Mouse (Mus musculus) lung, postnatal 0 days (tissue): ENCODE results near the gene Lhx5. TPM values are rescaled to one million over a fixed set of nuclear protein-coding genes. Genes with fewer than 3 reads are reported as not detected.
A peak's percentile ranks its signal among the peaks of the same experiment; 100 is the strongest.

Source experiments
- ATAC-seq: fragments of 200-750 bp; cut with Nextera tagmentation; 2 replicates; pipeline ENCODE4 v1.8.0; 2017; ENCODE audit warnings: moderate library complexity
- DNase-seq: peaks from one replicate; pipeline ENCODE4 v3.0.0-alpha.2; 2016; ENCODE audit warnings: low spot score
- H3K27ac ChIP-seq: fragments of 300-500 bp; sonication (generic); 2 replicates; pipeline ENCODE4 v1.5.1; 2014; ENCODE audit warnings: antibody characterized with exemption, mild to moderate bottlenecking, low read length, mixed read lengths
- H3K27me3 ChIP-seq: fragments of 300-500 bp; sonication (generic); replicated peaks from 2 replicates; pipeline ENCODE4 v1.6.1; 2014; ENCODE audit warnings: low read length, mixed read lengths; ENCODE audit not compliant: insufficient read depth
- H3K36me3 ChIP-seq: fragments of 300-500 bp; sonication (generic); 2 replicates; pipeline ENCODE4 v1.6.1; 2014; ENCODE audit warnings: low read length, mixed read lengths; ENCODE audit not compliant: insufficient read depth
- H3K4me1 ChIP-seq: fragments of 300-500 bp; sonication (generic); 2 replicates; pipeline ENCODE4 v1.6.1; 2014; ENCODE audit warnings: antibody characterized with exemption, low read depth, low read length, mixed read lengths; ENCODE audit not compliant: insufficient read depth
- H3K4me2 ChIP-seq: fragments of 300-500 bp; sonication (generic); replicated peaks from 2 replicates; pipeline ENCODE4 v1.6.1; 2014; ENCODE audit warnings: low read depth, mild to moderate bottlenecking, low read length, moderate library complexity, mixed read lengths
- H3K4me3 ChIP-seq: fragments of 300-500 bp; sonication (generic); 2 replicates; pipeline ENCODE4 v1.5.1; 2014; ENCODE audit warnings: low read depth, low read length
- H3K9ac ChIP-seq: fragments of 300-500 bp; sonication (generic); replicated peaks from 2 replicates; pipeline ENCODE4 v1.6.1; 2014; ENCODE audit warnings: low read depth, mild to moderate bottlenecking
- H3K9me3 ChIP-seq: fragments of 300-500 bp; sonication (generic); 2 replicates; pipeline ENCODE4 v1.6.1; 2016; ENCODE audit warnings: low read length, mixed read lengths
- CTCF ChIP-seq: IDR thresholded peaks from 2 replicates; pipeline ENCODE4 v1.5.1; 2016; ENCODE audit warnings: antibody characterized with exemption, mild to moderate bottlenecking
- EP300 ChIP-seq: IDR thresholded peaks from 2 replicates; pipeline ENCODE4 v1.6.1; 2016; ENCODE audit warnings: antibody characterized with exemption, mild to moderate bottlenecking, control low read depth
- WGBS: fragments of 180-500 bp; shearing (Covaris S2); extraction: QIAGEN DNeasy Blood & Tissue Kit; methylation state at CpG from one replicate; pipeline ENCODE4 v1.1.7; 2014; 5-methylcytosine and 5-hydroxymethylcytosine counted together
- polyA plus RNA-seq: library from polyadenylated mRNA; unstranded; fragments of >200 nt; fragmentation: Nextera tagmentation; extraction: Ambion mirVana; gene quantifications from 2 replicates; pipeline ENCODE4 v1.2.1, GENCODE M21; 2015

Lhx5 gene
- polyA plus RNA-seq, 1 experiment from 2014 or later, result not detected

GRCm38 (mm10) chr5:120404831-120405591 is 26.5 kb upstream of the Lhx5 start:
- H3K9me3 ChIP-seq, result no peaks in the 10 kb centered on the region
- H3K27ac ChIP-seq, result no peak overlapping the region
- peaks cover 14% of the 10 kb centered on the region; the same call in 1 of the 2 replicates for H3K27me3 ChIP-seq
- DNase-seq (no peak), ATAC-seq (no peak)
- no peaks in the 10 kb centered on the region for H3K4me1 ChIP-seq
- no peak for TF ChIP-seq CTCF
- no peak for TF ChIP-seq EP300
- no peak overlapping the region for H3K4me2 ChIP-seq
- H3K9ac ChIP-seq, result no peak overlapping the region
- H3K4me3 ChIP-seq, result no peak overlapping the region
- 61% methylated on average over 12 of the region's 12 CpGs for WGBS
- no peaks in the 10 kb centered on the region for H3K36me3 ChIP-seq

GRCm38 (mm10) chr5:120408933-120409332 is 22.6 kb upstream of the Lhx5 start:
- 69% methylated on average over 14 of the region's 14 CpGs for WGBS
- DNase-seq (no peak), ATAC-seq (no peak)
- no peak overlapping the region for H3K4me2 ChIP-seq
- H3K27me3 ChIP-seq, result peaks cover 22% of the 10 kb centered on the region; the same call in 1 of the 2 replicates
- H3K4me1 ChIP-seq, result no peaks in the 10 kb centered on the region
- no peaks in the 10 kb centered on the region for H3K36me3 ChIP-seq
- H3K9ac ChIP-seq, result no peak overlapping the region
- no peak overlapping the region for H3K4me3 ChIP-seq
- TF ChIP-seq CTCF (no peak), EP300 (no peak)
- no peak overlapping the region for H3K27ac ChIP-seq
- H3K9me3 ChIP-seq, result no peaks in the 10 kb centered on the region

GRCm38 (mm10) chr5:120409385-120410378 is 21.8 kb upstream of the Lhx5 start:
- Histone ChIP-seq H3K9me3 (no peaks in the 10 kb centered on the region), H3K27me3 (peaks cover 22% of the 10 kb centered on the region; the same call in 1 of the 2 replicates), H3K4me3 (no peak overlapping the region), H3K4me1 (no peaks in the 10 kb centered on the region), H3K27ac (no peak overlapping the region), H3K4me2 (no peak overlapping the region), H3K9ac (no peak overlapping the region), H3K36me3 (no peaks in the 10 kb centered on the region)
- no peak for TF ChIP-seq EP300
- no peak for TF ChIP-seq CTCF
- 4% methylated on average over 39 of the region's 41 CpGs for WGBS
- ATAC-seq (no peak), DNase-seq (no peak)

GRCm38 (mm10) chr5:120413436-120413835 is 18.1 kb upstream of the Lhx5 start:
- Histone ChIP-seq H3K4me3 (no peak overlapping the region), H3K27me3 (peaks cover 22% of the 10 kb centered on the region; the same call in 1 of the 2 replicates), H3K36me3 (no peaks in the 10 kb centered on the region), H3K9me3 (no peaks in the 10 kb centered on the region), H3K4me1 (no peaks in the 10 kb centered on the region), H3K4me2 (no peak overlapping the region), H3K27ac (no peak overlapping the region), H3K9ac (no peak overlapping the region)
- WGBS, result 75% methylated on average over 6 of the region's 6 CpGs
- DNase-seq (no peak), ATAC-seq (no peak)
- 0 out of 2 replicates have a peak, but pooled peaks have one; percentile 3 for TF ChIP-seq CTCF
- TF ChIP-seq EP300, result no peak

GRCm38 (mm10) chr5:120420106-120420505 is 11.4 kb upstream of the Lhx5 start:
- 81% methylated on average over 8 of the region's 8 CpGs for WGBS
- Histone ChIP-seq H3K27ac (no peak overlapping the region), H3K4me1 (no peaks in the 10 kb centered on the region), H3K36me3 (no peaks in the 10 kb centered on the region), H3K27me3 (peaks cover 24% of the 10 kb centered on the region), H3K4me2 (no peak overlapping the region), H3K9me3 (no peaks in the 10 kb centered on the region), H3K4me3 (no peak overlapping the region), H3K9ac (no peak overlapping the region)
- TF ChIP-seq EP300, result no peak
- TF ChIP-seq CTCF, result no peak
- DNase-seq (no peak), ATAC-seq (no peak)

- DNase-seq (peak; percentile 82), ATAC-seq (peak; percentile 65; the same call in 1 of the 2 replicates)
- no peak overlapping the region for H3K4me3 ChIP-seq
- no peaks in the 10 kb centered on the region for H3K4me1 ChIP-seq
- no peak for TF ChIP-seq EP300
- no peak for TF ChIP-seq CTCF
- no peaks in the 10 kb centered on the region for H3K36me3 ChIP-seq
- no peak overlapping the region for H3K9ac ChIP-seq
- H3K27ac ChIP-seq, result no peak overlapping the region
- peaks cover 54% of the 10 kb centered on the region for H3K27me3 ChIP-seq
- H3K9me3 ChIP-seq, result no peaks in the 10 kb centered on the region
- H3K4me2 ChIP-seq, result no peak overlapping the region
- WGBS, result under 1% methylated on average over 19 of the region's 19 CpGs
Observed at GRCm38 (mm10) chr5:120424039-120424438, 7.5 kb upstream of the Lhx5 start.
